Mouse (Mus musculus): ENCODE measurements around the gene Gcsam.

Gene Gcsam

DNA sequence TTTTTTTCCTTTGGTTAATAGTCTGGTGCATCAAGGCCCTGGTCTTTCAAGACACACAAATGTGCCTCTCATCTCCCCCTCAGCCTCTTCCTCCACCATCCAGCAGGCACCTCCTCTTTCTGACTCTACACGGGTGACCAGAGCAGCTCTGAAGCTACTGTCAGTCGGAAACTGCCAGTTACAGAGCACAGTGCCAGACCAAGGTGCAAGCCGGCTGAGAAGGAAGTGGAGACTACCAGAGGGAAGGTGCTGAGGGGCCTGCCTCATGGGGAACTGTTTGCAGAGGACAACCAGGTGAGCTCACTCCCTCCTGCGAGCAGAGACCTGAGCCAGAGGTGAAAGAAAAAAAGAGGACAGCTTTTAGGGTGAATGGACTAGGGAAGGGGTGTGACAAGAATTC, at the start of gene Gcsam:
Gene Gcsam, plus strand, starts transcription at position 114 of the 400 bp plus-strand sequence.
- DNase-seq (ENCODE audit: low spot score), result no peak

DNA sequence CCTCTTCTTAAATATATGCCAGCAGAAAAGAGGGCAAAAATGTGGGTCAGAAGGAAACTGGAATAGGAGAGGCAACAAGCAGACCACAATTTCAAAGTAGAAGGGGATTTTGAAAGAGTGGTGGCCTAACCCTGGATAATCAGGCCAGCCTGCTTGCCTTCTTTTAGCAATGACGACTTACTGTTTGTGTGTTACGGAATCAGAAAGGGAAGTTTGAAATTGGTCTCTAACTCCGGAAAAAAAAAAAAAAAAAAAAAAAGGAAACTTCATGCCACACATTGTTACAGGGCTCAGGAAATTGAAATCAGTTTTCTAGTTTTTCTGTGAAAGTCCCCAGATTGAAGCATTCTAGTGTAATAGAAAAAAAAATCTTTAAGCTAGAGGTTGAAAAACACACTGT, 48.4 kb upstream of the Gcsam start:
- DNase-seq (ENCODE audit: low spot score), result no peak

DNA sequence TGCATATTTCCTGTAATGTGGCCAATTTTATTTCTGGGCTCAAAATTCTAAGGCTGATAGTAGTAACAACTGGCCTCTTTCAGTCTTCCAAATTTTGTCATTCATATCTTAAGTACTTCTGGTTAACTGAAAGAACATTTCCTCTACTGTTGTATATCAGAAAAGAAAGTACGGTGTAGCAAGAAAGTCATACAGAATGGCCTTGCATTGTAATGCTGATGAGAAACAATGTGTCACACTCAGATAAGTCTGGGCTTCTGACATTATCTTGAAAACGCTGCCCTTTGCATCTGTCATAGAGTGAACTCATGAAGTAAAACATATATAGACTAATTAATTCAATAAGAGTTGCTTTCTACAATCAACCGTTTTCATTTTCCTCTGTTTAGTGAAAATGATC, 37.9 kb upstream of the Gcsam start:
- DNase-seq (ENCODE audit: low spot score), result no peak

DNA sequence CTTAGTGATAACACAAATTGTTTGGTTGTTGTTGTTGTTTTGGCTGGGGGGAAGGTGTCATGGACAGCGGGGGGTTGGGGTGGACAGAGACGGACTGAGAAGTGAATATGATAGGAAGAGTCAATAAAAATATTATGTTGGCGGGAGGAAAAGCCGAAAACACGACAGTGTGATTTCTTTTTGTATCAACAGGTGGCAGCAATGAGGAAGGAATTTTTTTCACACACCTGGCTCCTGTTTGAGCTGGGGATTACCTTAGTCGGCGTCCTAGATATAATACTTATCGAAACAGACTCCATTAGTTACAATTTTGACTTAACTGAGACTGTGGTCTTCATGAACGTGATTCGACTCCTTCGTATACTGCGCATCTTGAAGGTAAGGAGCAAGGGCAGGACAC, 30.3 kb upstream of the Gcsam start:
- no peak for DNase-seq (ENCODE audit: low spot score)

DNA sequence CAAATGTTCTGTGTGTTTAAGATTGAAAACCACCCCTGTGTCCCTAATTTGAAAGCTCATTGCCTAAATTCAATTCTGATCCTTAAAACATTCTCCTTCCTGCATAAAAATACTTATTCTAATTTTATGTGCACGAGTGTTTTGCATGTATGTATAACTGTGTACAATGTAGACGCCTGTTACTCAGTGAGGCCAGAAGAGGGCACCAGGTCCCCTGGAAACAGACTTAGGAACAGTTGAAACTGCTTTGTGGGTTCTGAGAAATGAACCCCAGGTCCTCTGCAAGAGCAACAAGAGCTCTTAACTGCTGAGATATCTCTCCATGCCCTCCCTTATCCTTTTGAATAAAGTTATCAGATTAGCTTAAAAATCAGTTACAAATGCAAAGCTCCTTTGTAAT, 27.7 kb upstream of the Gcsam start:
- no peak for DNase-seq (ENCODE audit: low spot score)

DNA sequence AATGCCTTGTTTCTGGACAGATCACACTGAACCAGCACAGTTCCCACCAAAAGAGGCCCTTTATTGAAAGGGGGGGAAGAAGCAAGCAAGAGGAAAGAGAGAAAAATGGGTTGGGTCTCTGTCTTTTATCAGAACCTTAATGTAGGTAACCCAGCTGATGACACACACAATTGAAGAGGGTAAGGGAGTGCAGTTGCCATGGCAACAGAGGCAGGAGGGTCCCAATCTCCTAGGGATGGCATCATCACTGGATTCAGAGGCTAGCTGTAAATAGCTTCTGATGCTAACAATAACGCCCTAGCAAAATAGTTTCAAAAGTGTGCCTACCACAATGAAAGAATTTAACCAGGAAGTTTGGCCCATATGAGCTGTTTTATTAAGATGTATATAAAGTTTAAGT, 16.5 kb upstream of the Gcsam start:
- DNase-seq (ENCODE audit: low spot score), result no peak

DNA sequence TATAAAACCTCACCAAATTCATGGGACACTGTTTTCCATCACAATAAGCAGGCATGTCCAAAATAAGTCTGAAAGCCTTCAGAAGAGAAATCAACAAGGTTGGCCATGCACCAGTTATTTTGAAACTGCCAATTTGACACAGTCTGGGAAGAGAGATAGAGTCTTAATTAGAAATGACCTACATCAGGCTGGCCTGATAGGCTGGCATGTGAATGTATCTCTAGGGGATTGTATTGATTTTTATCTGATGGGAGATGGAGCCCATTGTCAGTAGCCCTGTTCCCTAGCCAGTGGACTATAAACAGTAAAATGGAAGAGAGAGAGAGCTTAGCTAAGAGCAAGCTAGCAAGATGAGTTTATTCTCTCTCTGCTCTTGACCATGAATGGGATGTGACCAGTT, 14.7 kb upstream of the Gcsam start:
- no peak for DNase-seq (ENCODE audit: low spot score)

DNA sequence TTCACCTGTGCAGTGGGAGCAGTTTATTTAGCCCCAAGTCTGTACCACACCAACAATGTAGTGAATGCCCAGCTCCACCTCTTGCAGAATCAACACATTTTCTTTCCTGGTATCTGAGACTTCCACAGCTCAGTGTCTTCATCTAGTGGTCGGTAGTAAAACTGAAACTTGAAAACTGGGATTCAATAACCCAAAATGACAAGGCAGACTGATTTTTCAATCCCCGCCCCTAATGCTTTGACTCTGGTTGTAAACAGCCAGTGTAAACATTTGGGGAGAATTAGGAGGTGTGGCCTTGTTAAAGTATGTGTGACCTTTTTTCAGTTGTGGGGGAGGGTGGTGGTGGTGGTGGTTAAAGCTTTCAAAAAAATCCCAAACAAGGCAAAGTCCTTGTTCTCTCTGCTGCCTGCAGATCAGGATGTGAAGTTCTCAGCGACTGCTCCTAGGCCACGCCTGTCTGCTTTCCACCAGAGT, 1.7 kb upstream of the Gcsam start:
- no peak for DNase-seq (ENCODE audit: low spot score)

DNA sequence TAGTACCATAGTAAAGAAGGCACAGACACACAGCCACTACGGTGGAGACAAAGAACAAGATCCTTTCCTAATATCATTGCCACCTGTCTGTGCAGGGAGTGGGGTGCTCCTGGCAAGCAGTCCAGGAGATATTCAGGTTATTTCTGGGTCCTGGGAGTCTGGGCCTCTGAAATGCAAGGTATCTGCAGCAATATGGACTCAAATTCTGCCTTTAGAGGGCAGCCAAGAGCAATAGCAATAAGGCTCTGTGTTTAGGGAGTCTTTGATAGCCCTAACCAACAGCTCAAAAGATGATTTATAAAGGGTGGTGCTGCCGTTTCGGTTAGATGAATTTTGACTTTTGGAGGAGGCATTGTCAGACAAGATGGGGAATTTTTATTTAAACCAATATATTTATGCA, 880 bp upstream of the Gcsam start:
- no peak for DNase-seq (ENCODE audit: low spot score)

DNA sequence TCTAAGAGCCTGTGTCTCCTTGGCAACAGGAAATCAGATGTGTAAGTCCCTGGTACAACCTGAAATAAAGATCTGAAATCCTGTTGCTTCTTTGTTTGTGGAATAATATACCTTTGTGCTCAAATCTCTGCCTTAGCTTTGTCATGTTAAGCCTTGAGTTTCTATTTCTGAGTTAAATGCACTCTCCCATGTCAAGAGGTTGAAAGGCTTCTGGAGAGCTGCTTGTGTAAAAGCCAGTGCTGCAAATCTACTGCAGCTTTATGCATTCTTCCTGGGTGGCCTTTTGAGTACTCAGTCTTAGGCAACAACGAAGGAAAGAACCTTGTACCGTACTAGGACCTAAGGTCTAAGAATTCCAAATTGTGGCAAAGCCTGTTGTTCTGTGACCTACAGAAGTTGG, 3.1 kb downstream of the Gcsam start:
- no peak for DNase-seq (ENCODE audit: low spot score)

DNA sequence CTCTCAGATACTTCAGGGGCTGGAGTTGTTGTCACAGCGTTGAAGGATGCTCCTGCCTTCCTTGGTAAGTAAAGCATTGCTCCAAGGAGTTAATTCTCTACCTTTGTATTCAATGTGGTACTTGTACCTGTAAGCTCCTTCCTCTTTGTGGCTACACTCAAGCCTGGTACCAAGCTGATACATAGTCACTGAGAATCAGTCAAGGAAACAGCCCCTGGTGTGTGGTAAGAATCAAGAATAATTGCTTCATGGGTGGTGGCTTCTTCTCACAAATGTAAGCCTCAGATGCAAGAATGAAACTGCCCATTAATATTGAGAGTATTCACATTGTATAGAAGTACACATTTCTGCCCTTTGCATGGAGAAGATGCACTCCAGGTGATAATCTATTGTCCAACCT, 5.8 kb downstream of the Gcsam start:
- DNase-seq (ENCODE audit: low spot score), result no peak

DNA sequence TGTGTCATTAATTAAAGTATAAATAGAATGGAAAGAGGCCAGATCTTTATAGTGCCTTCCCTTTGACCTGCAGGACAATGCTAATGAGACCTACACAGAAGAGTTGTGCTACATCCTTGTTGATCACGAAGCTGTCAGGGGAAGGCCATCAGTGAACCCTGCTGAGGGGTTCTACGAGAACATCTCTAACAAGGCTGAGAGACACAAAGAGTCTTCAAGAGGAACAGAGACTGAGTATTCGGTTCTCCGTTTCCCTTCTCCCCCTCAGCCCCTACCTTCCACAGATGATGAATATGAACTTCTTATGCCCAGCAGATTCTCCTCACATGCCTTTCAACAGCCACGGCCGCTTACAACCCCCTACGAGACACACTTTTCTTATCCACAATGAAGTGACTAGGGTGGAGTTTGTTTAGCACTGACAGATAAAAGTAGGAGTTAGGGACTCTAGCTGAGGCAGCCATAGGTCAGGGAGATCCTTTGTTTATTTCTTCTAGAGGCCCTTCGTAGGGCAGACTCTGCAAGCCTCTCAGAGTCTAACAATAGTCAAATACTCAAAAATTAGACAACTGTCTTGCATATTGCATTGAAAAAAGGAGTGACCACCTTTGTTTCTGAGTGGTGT, 9.7 kb downstream of the Gcsam start:
- no peak for DNase-seq (ENCODE audit: low spot score)

DNA sequence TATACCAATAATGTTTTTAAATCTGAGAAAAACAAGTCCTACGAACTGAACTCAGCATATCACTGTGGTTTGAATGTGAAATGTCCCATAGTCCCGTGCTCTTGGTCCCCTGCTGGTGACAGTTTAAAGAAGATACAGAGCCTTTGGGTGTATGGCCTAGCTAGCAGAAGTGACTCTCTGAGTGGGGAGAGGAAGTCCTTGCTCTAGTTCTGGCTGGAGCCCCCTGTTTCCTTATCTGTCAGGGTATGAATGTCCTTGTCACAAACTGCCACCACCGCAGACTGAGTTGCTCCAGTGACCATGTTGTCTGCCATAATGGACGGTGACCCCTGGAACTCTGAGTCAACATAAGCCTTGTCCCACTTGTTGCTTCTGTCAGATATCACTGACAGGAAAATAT, 13.1 kb downstream of the Gcsam start:
- no peak for DNase-seq (ENCODE audit: low spot score)

DNA sequence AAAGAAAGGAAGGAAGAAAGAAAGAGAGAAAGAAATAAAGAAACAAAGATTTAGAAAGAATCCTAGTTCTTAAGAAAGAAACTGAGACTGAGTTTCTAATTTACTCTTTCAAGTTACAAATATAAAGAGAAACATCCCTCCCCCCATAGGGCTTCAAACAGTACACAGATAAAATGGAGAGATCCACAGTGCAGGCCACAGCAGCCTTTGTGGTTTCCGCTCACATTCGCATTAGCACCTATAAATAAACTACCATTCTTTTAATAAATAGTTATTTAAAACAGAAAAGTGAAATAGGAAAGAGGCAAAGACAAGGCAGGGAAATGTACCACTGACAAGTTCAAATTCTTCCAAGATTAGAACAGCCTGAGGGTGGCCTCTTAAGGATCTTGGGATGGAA, 14.6 kb downstream of the Gcsam start:
- DNase-seq (ENCODE audit: low spot score), result no peak

DNA sequence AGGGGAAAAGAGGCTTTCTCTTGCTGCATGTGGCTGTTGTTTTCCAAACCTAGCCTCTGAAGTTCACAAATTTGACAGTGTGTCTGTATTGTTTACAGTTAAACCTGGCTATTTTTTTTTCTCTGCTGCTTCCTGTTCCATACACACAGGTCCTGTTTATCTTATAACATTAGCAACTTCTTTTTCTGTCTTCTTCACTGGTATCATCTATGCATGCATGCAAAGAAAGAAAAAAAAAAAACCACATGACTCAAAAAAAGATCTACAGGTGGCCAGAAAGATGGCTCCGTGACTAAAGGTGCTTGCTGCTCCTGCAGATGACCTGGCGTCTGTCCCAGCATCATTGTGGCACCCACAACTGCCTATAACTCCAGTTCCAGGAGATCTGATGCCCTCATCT, 15.2 kb downstream of the Gcsam start:
- DNase-seq (ENCODE audit: low spot score), result no peak

DNA sequence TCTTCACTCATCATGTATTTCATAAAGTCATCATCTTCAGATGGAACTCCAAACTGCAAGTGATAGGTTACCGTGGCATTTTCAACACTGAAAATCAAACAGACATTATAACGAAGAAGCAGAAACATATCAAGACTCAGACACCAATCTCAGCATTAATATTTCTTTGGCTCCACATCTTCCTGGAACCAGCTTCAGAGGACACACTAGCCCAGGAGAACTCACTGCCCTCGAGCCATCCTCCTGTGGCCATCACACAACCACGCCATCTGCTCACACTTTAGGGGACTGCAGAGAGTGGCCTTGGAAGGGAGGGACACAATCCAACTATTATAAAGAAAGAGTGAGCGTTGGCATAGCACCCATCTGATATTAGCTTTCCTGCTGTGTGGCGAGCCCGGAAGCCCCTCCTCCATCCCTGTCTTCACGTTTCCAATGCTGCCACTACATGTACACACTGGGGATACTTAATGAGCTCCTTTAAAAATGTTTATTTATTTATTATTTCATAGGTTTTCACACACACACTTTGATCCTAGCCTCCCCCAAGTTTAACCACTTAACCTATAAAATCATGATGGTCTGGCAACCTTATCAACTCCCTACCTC, 19.4 kb downstream of the Gcsam start:
- DNase-seq (ENCODE audit: low spot score), result no peak

DNA sequence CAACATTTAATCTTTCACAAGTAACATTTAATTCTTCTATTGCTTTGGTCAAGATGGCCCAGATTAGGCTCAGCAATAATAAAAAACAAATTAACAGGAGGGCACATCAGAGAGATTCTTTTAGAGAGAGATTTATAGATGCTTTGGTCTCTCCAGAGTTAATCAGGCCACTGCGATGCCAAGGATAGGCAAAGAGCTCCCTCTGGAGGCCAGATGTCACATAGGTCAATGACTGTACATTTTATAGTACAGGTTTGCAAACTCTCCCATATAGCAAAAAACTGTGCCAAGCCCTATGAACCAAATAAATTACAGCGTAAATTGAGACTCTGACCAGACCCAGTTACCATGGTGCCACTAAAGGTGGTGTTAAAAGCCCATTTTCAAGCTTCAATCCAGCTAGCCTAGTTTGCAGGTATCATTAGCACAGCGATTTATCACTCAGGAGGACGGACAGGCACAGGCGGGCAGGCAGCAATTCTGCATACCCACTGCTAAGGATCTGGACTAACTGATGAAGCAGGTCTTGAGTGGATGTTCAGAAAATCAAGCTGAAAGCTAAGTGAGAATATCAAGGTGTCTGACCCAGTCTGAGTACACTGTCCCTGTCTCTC, 20.3 kb downstream of the Gcsam start:
- peak; percentile 8 for DNase-seq (ENCODE audit: low spot score)

DNA sequence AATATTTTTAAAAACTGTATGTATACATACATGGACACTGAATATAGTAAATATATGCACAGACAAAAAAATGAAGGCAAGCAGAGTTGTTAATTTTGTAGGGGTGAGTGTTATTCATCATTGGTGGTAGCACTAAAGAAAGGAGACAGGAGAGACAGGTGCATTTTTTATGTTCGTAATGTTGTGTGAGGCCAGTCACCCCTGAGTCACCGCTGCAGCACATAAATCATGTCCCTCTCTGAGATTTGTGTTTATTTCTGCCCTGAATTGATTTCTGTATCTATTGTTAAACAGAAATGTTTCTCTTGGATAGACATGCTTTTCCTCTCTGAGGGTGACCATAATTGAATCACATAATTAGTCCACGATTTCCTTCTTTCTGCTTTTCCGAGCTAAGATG, 22.2 kb downstream of the Gcsam start:
- no peak for DNase-seq (ENCODE audit: low spot score)

DNA sequence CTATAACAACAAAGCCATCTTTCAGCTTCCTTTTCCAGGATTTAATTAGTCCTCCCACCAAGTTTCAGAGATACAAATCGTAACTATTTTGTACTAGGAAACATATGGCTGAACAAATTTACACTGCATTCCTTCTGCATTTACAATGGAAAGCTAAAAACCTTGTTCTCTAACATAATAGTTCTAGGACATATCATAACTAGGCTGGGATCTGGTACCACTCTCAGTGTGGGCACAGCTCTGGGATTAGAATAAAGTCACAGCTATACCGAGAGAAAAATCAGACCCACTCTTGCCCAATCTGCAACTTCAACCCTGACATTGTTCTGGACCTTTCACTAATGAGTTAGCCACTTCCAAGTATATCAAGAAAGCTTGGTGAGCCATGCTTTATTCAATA, 25.6 kb downstream of the Gcsam start:
- no peak for DNase-seq (ENCODE audit: low spot score)

DNA sequence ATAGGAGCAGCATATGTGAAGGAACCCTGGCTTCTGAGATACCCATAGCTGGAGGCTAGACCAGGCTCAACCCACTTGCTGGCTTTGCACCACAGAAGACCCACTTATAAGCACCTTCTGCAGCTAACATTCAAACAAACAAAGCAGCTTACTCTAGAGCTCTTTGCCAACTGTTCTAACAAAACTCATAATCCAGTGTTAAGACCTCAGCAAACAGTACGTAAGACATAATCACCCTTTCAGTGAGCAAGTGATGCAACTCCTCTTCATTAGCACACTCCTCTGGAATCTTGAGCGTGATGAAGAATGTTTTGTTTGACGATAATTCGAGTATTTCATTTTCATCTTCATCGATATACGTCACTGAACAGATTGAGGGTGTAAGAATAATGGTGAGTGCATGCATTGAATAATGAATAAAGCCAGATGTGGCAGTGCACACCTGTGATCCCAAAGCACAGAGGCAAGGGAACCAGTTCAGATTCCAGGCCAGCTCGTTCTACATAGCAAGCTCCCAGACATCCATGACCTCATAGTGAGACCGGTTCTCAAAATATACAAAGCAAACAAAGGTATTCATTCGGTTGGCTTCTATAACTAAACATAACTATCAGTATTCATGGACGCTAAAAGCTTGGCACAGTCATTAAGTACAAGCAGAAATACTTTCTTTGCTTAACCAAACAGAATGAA, 30.0 kb downstream of the Gcsam start:
- no peak for DNase-seq (ENCODE audit: low spot score)

DNA sequence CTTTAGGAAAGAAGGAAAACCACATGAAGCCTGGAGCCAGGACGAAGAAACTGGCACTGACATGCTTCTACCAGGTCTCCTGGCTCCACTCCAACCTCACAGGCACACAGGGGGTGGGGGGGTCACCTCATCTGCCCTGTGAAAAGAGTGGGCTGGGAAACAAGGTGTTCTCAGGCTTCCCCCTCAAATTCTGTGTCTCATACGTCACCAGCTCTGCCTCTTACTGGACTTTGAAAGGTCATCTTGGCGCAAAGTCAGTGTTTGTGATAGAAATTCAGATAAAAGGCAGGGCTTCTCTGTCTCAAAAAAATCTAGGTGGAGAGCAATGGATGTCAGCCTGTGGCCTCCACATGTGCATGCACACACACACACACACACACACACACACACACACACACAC, 31.1 kb downstream of the Gcsam start:
- DNase-seq (ENCODE audit: low spot score), result no peak

DNA sequence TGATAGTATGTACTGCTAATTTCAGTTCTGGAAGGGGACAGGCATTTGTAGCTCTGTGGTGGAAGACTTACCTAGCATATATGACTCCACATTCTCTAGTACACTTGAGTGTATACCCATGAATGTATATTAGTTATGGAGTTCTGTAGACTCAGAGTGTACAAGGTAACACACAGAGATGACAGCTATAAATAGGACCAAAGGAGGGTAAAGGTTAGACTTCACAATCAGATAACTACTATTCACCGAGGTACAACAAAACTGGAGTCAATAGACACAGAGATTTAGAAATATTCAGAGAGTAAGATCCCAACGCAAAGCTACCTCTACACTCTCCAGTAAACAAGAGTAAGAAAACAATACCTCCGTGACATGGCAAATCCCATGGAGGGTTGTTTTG, 33.8 kb downstream of the Gcsam start:
- no peak for DNase-seq (ENCODE audit: low spot score)

DNA sequence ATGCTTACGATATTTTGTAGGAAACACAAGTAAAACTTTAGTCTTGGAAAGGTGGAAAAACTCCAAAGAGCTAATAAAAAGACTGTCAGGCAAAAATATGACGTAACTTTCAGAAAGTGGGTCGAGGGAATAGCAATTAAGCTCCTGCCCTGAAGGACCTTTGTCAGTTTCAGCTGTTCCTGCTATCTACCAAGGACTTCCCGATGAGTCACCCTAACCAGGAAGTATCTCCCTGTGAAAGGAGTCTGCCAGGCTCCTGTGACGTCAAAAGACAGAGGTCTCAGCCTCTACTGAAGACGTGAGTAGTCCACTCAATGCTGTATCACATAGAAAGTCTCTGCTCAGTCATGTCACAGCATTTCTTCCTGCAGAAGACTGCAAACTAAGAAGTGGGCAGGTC, 34.2 kb downstream of the Gcsam start:
- peak; percentile 13 for DNase-seq (ENCODE audit: low spot score)
